In the genomic region with DNA sequence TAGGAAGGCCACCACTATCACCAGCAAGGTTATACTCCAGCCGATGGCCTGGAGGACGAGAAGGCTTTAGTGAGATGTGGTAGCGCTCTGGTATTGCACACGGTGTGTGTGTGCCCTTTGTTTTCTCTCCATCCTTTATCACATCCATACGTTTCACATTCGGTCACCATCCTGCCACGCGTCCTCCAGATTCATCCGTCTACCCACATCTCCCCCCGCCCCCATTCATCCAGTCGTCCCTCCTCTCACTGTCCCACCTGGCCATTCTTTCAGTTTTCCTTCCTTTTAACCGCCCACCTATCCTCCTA, we compare ENCODE assay signal across 11 mouse cellular contexts. TPM values are rescaled to one million over a fixed set of nuclear protein-coding genes. Genes with fewer than 3 reads are reported as not detected.
DNase-seq lines count a peak whose midpoint lies in the region; ATAC-seq lines count a peak whose summit lies in the region.
"Had no signal": no experiment of that assay in that cellular context is flagged by ENCODE, and none has a peak within 500 bp of the region (broad histone marks: within the 10 kb centered on the region; RNA-seq: fewer than 3 reads in every experiment).

No protein-coding gene starts in this region.

- H3K9me3 ChIP-seq in kidney, embryonic 14.5 days (ENCODE audit: control insufficient read depth, low read length): no peaks in the 10 kb centered on the region
- no peaks in the 10 kb centered on the region for H3K9me3 ChIP-seq in embryonic facial prominence, embryonic 13.5 days
- no peaks in the 10 kb centered on the region for H3K9me3 ChIP-seq in hindbrain, embryonic 15.5 days
- no peaks in the 10 kb centered on the region for H3K9me3 ChIP-seq in midbrain, embryonic 15.5 days

- no peaks in the 10 kb centered on the region for H3K36me3 ChIP-seq in kidney, embryonic 14.5 days (ENCODE audit: control insufficient read depth, insufficient read depth, low read length)
- H3K36me3 ChIP-seq in embryonic facial prominence, embryonic 13.5 days: no peaks in the 10 kb centered on the region
- no peaks in the 10 kb centered on the region for H3K36me3 ChIP-seq in hindbrain, embryonic 15.5 days
- H3K36me3 ChIP-seq in midbrain, embryonic 15.5 days (replicated peaks): no peaks in the 10 kb centered on the region

- 69% methylated on average over 12 of the region's 12 CpGs for WGBS in kidney, embryonic 14.5 days
- WGBS in embryonic facial prominence, embryonic 13.5 days: 60% methylated on average over 12 of the region's 12 CpGs
- 68% methylated on average over 12 of the region's 12 CpGs for WGBS in hindbrain, embryonic 15.5 days
- 66% methylated on average over 12 of the region's 12 CpGs for WGBS in midbrain, embryonic 15.5 days

- no peaks in the 10 kb centered on the region for H3K4me1 ChIP-seq in kidney, embryonic 14.5 days (ENCODE audit: control insufficient read depth, insufficient read depth, low read length)
- peaks cover 13% of the 10 kb centered on the region for H3K4me1 ChIP-seq in embryonic facial prominence, embryonic 13.5 days
- H3K4me1 ChIP-seq in hindbrain, embryonic 15.5 days (replicated peaks): peaks cover 9% of the 10 kb centered on the region
- H3K4me1 ChIP-seq in midbrain, embryonic 15.5 days: no peaks in the 10 kb centered on the region; the same call in 1 of the 2 replicates

- H3K4me2 ChIP-seq in kidney, embryonic 14.5 days (replicated peaks; ENCODE audit: low read depth, low read length): peak overlapping the region; percentile 43
- peak overlapping the region; percentile 65 for H3K4me2 ChIP-seq in embryonic facial prominence, embryonic 13.5 days
- H3K4me2 ChIP-seq in hindbrain, embryonic 15.5 days: peak overlapping the region; percentile 74
- peak overlapping the region; percentile 60 for H3K4me2 ChIP-seq in midbrain, embryonic 15.5 days

- no peak for DNase-seq in kidney, postnatal 10 days
- DNase-seq in adrenal gland, postnatal 25 days: no peak
- DNase-seq in ovary, postnatal 14 days (ENCODE audit: low spot score): no peak
- DNase-seq in thymus, postnatal 4 days: no peak
- DNase-seq: kidney, adult 8-10 months had no signal

- H3K27ac ChIP-seq in kidney, embryonic 14.5 days (ENCODE audit: low read depth, low read length): no peak overlapping the region
- H3K27ac ChIP-seq in embryonic facial prominence, embryonic 13.5 days: no peak overlapping the region
- H3K27ac ChIP-seq in hindbrain, embryonic 15.5 days (replicated peaks): peak overlapping the region; percentile 1; the same call in 1 of the 2 replicates
- no peak overlapping the region for H3K27ac ChIP-seq in midbrain, embryonic 15.5 days
- H3K27ac ChIP-seq: macrophage had no signal

- H3K27me3 ChIP-seq in kidney, embryonic 14.5 days (ENCODE audit: control insufficient read depth, insufficient read depth, low read length): peaks cover 4% of the 10 kb centered on the region; the same call in 1 of the 2 replicates
- H3K27me3 ChIP-seq in embryonic facial prominence, embryonic 13.5 days: peaks cover 12% of the 10 kb centered on the region
- no peaks in the 10 kb centered on the region for H3K27me3 ChIP-seq in hindbrain, embryonic 15.5 days
- H3K27me3 ChIP-seq in midbrain, embryonic 15.5 days (replicated peaks): no peaks in the 10 kb centered on the region

- ATAC-seq in kidney, embryonic 14.5 days (ENCODE audit: low FRiP score, low TSS enrichment): no peak
- no peak for ATAC-seq in embryonic facial prominence, embryonic 13.5 days (ENCODE audit: insufficient number of reproducible peaks, insufficient read depth, low FRiP score, low TSS enrichment, low read depth)
- ATAC-seq in hindbrain, embryonic 15.5 days (ENCODE audit: low FRiP score, low read depth): no peak
- ATAC-seq in midbrain, embryonic 15.5 days (replicated peaks): no peak

- H3K9ac ChIP-seq in kidney, embryonic 14.5 days (ENCODE audit: low read depth, low read length): no peak overlapping the region
- peak overlapping the region; percentile 64 for H3K9ac ChIP-seq in embryonic facial prominence, embryonic 13.5 days
- peak overlapping the region; percentile 47; the same call in 1 of the 2 replicates for H3K9ac ChIP-seq in hindbrain, embryonic 15.5 days
- H3K9ac ChIP-seq in midbrain, embryonic 15.5 days: 0 out of 2 replicates have a peak overlapping the region, but pooled peaks have one; percentile 38

- peak overlapping the region; percentile 19; the same call in 1 of the 2 replicates for H3K4me3 ChIP-seq in kidney, embryonic 14.5 days (ENCODE audit: low read length)
- H3K4me3 ChIP-seq in embryonic facial prominence, embryonic 13.5 days: peak overlapping the region; percentile 39
- peak overlapping the region; percentile 41 for H3K4me3 ChIP-seq in hindbrain, embryonic 15.5 days
- H3K4me3 ChIP-seq in midbrain, embryonic 15.5 days: peak overlapping the region; percentile 35
- H3K4me3 ChIP-seq: erythroblast, embryonic 14.5 days had no signal

RNA-seq across cellular contexts. Expression of gene Calhm3, which starts 5.5 kb away (rescaled TPM):
- polyA plus RNA-seq in kidney, embryonic 14.5 days (2014; fragmentation: Nextera tagmentation; extraction: Ambion mirVana): not detected in 2 replicates
- not detected in 2 replicates for polyA plus RNA-seq in embryonic facial prominence, embryonic 13.5 days (2015; fragmentation: Nextera tagmentation; extraction: Ambion mirVana)
- polyA plus RNA-seq in hindbrain, embryonic 15.5 days (2015; fragmentation: Nextera tagmentation; extraction: Ambion mirVana): not detected in 2 replicates
- polyA plus RNA-seq in midbrain, embryonic 15.5 days (2015; fragmentation: Nextera tagmentation; extraction: Ambion mirVana): not detected in 2 replicates
- not detected in 2 replicates for total RNA-seq in adrenal gland, postnatal 25 days (2021)
- polyA plus RNA-seq: erythroblast, embryonic 14.5 days; macrophage had no signal

RNA-seq across cellular contexts. Expression of gene Calhm1, which starts 8.0 kb away (rescaled TPM):
- polyA plus RNA-seq in kidney, embryonic 14.5 days (2014; fragmentation: Nextera tagmentation; extraction: Ambion mirVana): not detected in 2 replicates
- polyA plus RNA-seq in embryonic facial prominence, embryonic 13.5 days (2015; fragmentation: Nextera tagmentation; extraction: Ambion mirVana): not detected in 2 replicates
- not detected in 2 replicates for polyA plus RNA-seq in hindbrain, embryonic 15.5 days (2015; fragmentation: Nextera tagmentation; extraction: Ambion mirVana)
- not detected in 2 replicates for polyA plus RNA-seq in midbrain, embryonic 15.5 days (2015; fragmentation: Nextera tagmentation; extraction: Ambion mirVana)
- not detected in 2 replicates for total RNA-seq in adrenal gland, postnatal 25 days (2021)
- polyA plus RNA-seq: erythroblast, embryonic 14.5 days; macrophage had no signal

RNA-seq across cellular contexts. Expression of gene Calhm2, which starts 13.9 kb away (rescaled TPM):
- 1.9 and 3.8 TPM in 2 replicates for polyA plus RNA-seq in kidney, embryonic 14.5 days (2014; fragmentation: Nextera tagmentation; extraction: Ambion mirVana)
- 11.1 and 11.8 TPM in 2 replicates for polyA plus RNA-seq in embryonic facial prominence, embryonic 13.5 days (2015; fragmentation: Nextera tagmentation; extraction: Ambion mirVana)
- polyA plus RNA-seq in hindbrain, embryonic 15.5 days (2015; fragmentation: Nextera tagmentation; extraction: Ambion mirVana): 1.3 and 1.6 TPM in 2 replicates
- polyA plus RNA-seq in midbrain, embryonic 15.5 days (2015; fragmentation: Nextera tagmentation; extraction: Ambion mirVana): 1.1 and 1.5 TPM in 2 replicates
- total RNA-seq in adrenal gland, postnatal 25 days (2021): 5.5 TPM in 2 replicates
- polyA plus RNA-seq: erythroblast, embryonic 14.5 days had no signal

RNA-seq across cellular contexts. Expression of gene Neurl1a, which starts 26.6 kb away (rescaled TPM):
- polyA plus RNA-seq in kidney, embryonic 14.5 days (2014; fragmentation: Nextera tagmentation; extraction: Ambion mirVana): 4.7 and 5.9 TPM in 2 replicates
- polyA plus RNA-seq in embryonic facial prominence, embryonic 13.5 days (2015; fragmentation: Nextera tagmentation; extraction: Ambion mirVana): 6.2 and 7.3 TPM in 2 replicates
- 17.6 and 17.9 TPM in 2 replicates for polyA plus RNA-seq in hindbrain, embryonic 15.5 days (2015; fragmentation: Nextera tagmentation; extraction: Ambion mirVana)
- polyA plus RNA-seq in midbrain, embryonic 15.5 days (2015; fragmentation: Nextera tagmentation; extraction: Ambion mirVana): 14.8 and 15.0 TPM in 2 replicates
- 13.0 and 13.9 TPM in 2 replicates for total RNA-seq in adrenal gland, postnatal 25 days (2021)
